ENCODE assay signal across 8 mouse cellular contexts in the genomic region with DNA sequence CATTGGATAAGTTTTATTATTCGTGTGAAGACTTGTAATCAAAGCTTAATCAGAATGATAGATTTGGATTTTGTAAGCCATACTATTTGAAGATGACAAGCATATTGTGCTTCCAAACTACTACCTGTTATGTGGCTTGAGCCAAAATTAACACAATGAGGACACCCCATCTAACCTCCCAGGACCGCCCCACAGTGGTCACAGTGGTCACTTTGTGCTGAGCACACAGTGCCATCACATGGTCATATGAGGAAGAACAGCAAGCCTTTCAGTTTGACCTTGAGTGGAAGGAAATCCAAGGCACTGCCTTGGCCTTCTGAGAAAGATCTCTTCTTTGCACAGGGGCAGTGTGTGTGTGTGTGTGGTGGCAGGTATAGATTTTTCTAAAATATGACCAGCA.
A peak's percentile ranks its signal among the peaks of the same experiment; 100 is the strongest.
DNase-seq lines count a peak whose midpoint lies in the region; ATAC-seq and TF ChIP-seq lines count a peak whose summit lies in the region.

No protein-coding gene starts in this region.

- TF ChIP-seq POLR2A in cerebellum, adult 2 months (IDR thresholded peaks at IDR 0.05; ENCODE audit: borderline replicate concordance, insufficient read depth, low read length): no peak

- intact Hi-C loops in left cerebral cortex, postnatal 4 days (cut with DNase I): no loop called here

- 0 out of 2 replicates have a peak, but pooled peaks have one; percentile 28 for ATAC-seq in lung, embryonic 14.5 days (ENCODE audit: insufficient read depth)

- peak; percentile 61; the same call in 1 of the 2 replicates for TF ChIP-seq CTCF in cerebellum, adult 2 months (IDR thresholded peaks at IDR 0.05; ENCODE audit: borderline replicate concordance, insufficient read depth, low read depth, low read length)
- TF ChIP-seq CTCF in lung, embryonic 14.5 days (IDR thresholded peaks at IDR 0.05; ENCODE audit: low read depth): peak; percentile 75

- no peak overlapping the region for H3K27ac ChIP-seq in cerebellum, adult 2 months (ENCODE audit: insufficient read depth, low read length)
- no peak overlapping the region for H3K27ac ChIP-seq in lung, embryonic 14.5 days (ENCODE audit: low read depth)

- peak; percentile 5 to 13 for DNase-seq in cerebellum, adult 2 months
- no peak for DNase-seq in cerebellum, adult 8-10 months
- DNase-seq in left cerebral cortex, postnatal 4 days: peak; percentile 42
- DNase-seq in left cerebral cortex, adult 11 months (ENCODE audit: low spot score): no peak
- peak; percentile 78 for DNase-seq in embryo, embryonic 10 days (ENCODE audit: low spot score)
- peak; percentile 68 for DNase-seq in lung, embryonic 14.5 days
- no peak for DNase-seq in thymus, postnatal 14 days
- no peak for DNase-seq in layer of hippocampus, adult 9-10 months (ENCODE audit: low spot score)

- 58% methylated on average over 2 of the region's 2 CpGs for WGBS in cerebellum, adult 2 months
- 46% methylated on average over 2 of the region's 2 CpGs for WGBS in lung, embryonic 14.5 days

- H3K4me2 ChIP-seq in lung, embryonic 14.5 days: no peak overlapping the region

- no peak overlapping the region for H3K4me3 ChIP-seq in cerebellum, adult 2 months (replicated peaks; ENCODE audit: insufficient read depth, low read depth, low read length)
- H3K4me3 ChIP-seq in lung, embryonic 14.5 days (ENCODE audit: low read depth, low read length): no peak overlapping the region

- no peaks in the 10 kb centered on the region for H3K4me1 ChIP-seq in cerebellum, adult 2 months (ENCODE audit: control insufficient read depth, insufficient read depth, low read length)
- no peaks in the 10 kb centered on the region for H3K4me1 ChIP-seq in lung, embryonic 14.5 days (ENCODE audit: insufficient read depth)

- no peak overlapping the region for H3K9ac ChIP-seq in lung, embryonic 14.5 days

- H3K9me3 ChIP-seq in lung, embryonic 14.5 days (ENCODE audit: low read depth, low read length): no peaks in the 10 kb centered on the region

- H3K36me3 ChIP-seq in lung, embryonic 14.5 days (ENCODE audit: insufficient read depth): no peaks in the 10 kb centered on the region

- H3K27me3 ChIP-seq in cerebellum, adult 2 months (ENCODE audit: control insufficient read depth, insufficient read depth, low read length): no peaks in the 10 kb centered on the region
- no peaks in the 10 kb centered on the region for H3K27me3 ChIP-seq in lung, embryonic 14.5 days (ENCODE audit: insufficient read depth, low read length)

Comparison
In these comparisons a context has a peak if more than half of its experiments do, and no peak if none do; other contexts are left out.
1. DNase-seq: peak in cerebellum, adult 2 months (2 of 2), left cerebral cortex, postnatal 4 days (single experiment), embryo, embryonic 10 days (single experiment) and lung, embryonic 14.5 days (single experiment); none in cerebellum, adult 8-10 months (single experiment), left cerebral cortex, adult 11 months (single experiment), thymus, postnatal 14 days (single experiment) and layer of hippocampus, adult 9-10 months (single experiment).